Mouse (Mus musculus): ENCODE results near the gene Dkk1. TPM values are rescaled to one million over a fixed set of nuclear protein-coding genes. Genes with fewer than 3 reads are reported as not detected.

Dkk1 gene
- not detected for total RNA-seq (2023)

DNA sequence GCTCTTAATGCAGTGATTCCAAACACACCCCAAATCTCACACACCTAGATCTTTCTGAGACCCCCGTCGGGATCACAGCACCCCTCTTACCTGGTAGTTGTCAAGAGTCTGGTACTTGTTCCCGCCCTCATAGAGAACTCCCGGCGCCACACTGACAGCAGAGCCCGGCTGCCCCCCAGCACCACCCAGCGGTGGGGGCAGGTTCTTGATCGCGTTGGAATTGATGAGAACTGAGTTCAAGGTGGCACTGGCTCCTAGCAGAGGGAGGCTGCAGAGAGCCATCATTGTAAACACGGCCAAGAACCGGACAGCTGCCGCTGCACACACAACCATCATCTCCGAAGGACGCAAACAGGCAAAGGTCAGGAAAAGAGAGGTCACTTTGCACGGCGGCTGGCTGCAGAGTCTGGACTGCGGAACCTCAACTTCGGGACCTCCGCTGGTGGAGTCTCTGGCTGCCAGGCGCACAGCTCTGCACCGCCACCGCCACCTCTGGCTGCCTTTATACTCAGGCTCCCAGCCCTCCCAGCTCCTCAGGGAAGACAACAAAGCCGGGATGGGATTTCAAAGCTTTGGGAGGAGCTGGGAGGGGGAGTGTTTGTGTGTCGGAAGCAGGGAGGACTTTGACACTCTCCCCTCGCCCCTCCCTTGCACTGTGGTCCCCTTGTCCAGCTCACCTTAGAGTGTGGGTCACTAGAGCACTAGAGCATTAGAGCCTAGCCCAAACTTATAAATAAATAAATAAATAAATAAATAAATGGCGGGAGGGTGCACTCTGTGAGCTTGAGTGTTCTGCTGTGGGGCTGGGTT, at the start of gene Dkk1:
Gene Dkk1 (minus strand): TSS at position 622 of the 810 bp plus-strand sequence.

